Mouse (Mus musculus): ENCODE results near the gene M6pr.

DNA sequence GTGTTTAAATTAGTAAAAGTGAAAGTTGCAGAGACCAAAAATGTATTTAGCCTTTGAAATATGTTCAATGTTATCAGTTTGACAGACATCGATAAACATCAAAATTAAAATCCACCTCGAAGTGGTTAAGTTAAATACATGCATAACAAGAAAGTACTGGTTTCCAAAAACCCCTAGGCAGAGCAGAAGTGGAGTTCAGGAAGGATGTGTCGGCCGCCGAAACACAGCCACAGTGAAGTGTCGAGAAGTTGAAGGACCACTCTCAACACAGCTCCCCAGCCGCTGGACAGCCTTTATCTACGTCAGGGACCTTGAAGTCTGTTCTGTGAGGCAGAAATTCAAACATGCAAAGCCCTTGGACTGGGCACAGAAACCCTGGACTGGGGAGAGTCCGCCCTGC is 5.0 kb upstream of the M6pr start:
- TF ChIP-seq CTCF (IDR thresholded peaks at IDR 0.05; ENCODE audit: low read depth) = no peak
- no peak for TF ChIP-seq EP300 (optimal IDR thresholded peaks at IDR 0.05)
